Mouse (Mus musculus) embryonic facial prominence, embryonic 11.5 days (tissue): ENCODE measurements around the gene Pard3. TPM values are rescaled to one million over a fixed set of nuclear protein-coding genes. Genes with fewer than 3 reads are reported as not detected.

Experiments used
- ATAC-seq: fragments of 200-750 bp; cut with Nextera tagmentation; replicated peaks from 2 replicates; pipeline ENCODE4 v1.8.0; 2017; ENCODE audit warnings: low read depth; ENCODE audit not compliant: insufficient number of reproducible peaks, low FRiP score, low TSS enrichment
- DNase-seq: peaks from one replicate; pipeline ENCODE4 v3.0.0-alpha.2; 2015; ENCODE audit warnings: low spot score
- H3K27ac ChIP-seq: fragments of 300-500 bp; sonication (generic); replicated peaks from 2 replicates; pipeline ENCODE4 v1.5.1; 2014; ENCODE audit warnings: mild to moderate bottlenecking, low read depth, low read length, control low read depth
- H3K27me3 ChIP-seq: fragments of 300-500 bp; sonication (generic); 2 replicates; pipeline ENCODE4 v1.6.1; 2014; ENCODE audit warnings: mild to moderate bottlenecking, low read length, moderate library complexity, mixed read lengths; ENCODE audit not compliant: control insufficient read depth, insufficient read depth
- H3K36me3 ChIP-seq: fragments of 300-500 bp; sonication (generic); replicated peaks from 2 replicates; pipeline ENCODE4 v1.6.1; 2014; ENCODE audit warnings: low read depth, mild to moderate bottlenecking, low read length, moderate library complexity, mixed read lengths; ENCODE audit not compliant: control insufficient read depth, insufficient read depth
- H3K4me1 ChIP-seq: fragments of 300-500 bp; sonication (generic); 2 replicates; pipeline ENCODE4 v1.6.1; 2014; ENCODE audit warnings: low read length, mixed read lengths; ENCODE audit not compliant: control insufficient read depth, insufficient read depth
- H3K4me2 ChIP-seq: fragments of 300-500 bp; sonication (generic); 2 replicates; pipeline ENCODE4 v1.6.1; 2014; ENCODE audit warnings: low read depth, mild to moderate bottlenecking, control low read depth, low read length, moderate library complexity
- H3K4me3 ChIP-seq: fragments of 300-500 bp; sonication (generic); 2 replicates; pipeline ENCODE4 v1.5.1; 2014; ENCODE audit warnings: low read depth, low read length, control low read depth
- H3K9ac ChIP-seq: fragments of 300-500 bp; sonication (generic); replicated peaks from 2 replicates; pipeline ENCODE4 v1.6.1; 2014; ENCODE audit warnings: mild to moderate bottlenecking, control low read depth, low read length
- H3K9me3 ChIP-seq: fragments of 300-500 bp; sonication (generic); replicated peaks from 2 replicates; pipeline ENCODE4 v1.6.1; 2016; ENCODE audit warnings: mild to moderate bottlenecking, low read length, inconsistent platforms, mixed read lengths; ENCODE audit not compliant: control insufficient read depth
- WGBS: fragments of 180-500 bp; shearing (Covaris S2); extraction: QIAGEN DNeasy Blood & Tissue Kit; methylation state at CpG from one replicate; pipeline ENCODE4 v1.1.7; 2014; 5-methylcytosine and 5-hydroxymethylcytosine counted together
- polyA plus RNA-seq: library from polyadenylated mRNA; unstranded; fragments of >200 nt; fragmentation: Nextera tagmentation; extraction: Ambion mirVana; gene quantifications from 2 replicates; pipeline ENCODE4 v1.2.1, GENCODE M21; 2014

The Pard3 gene
- polyA plus RNA-seq, 1 experiment from 2014 or later: 34.5 TPM

DNA sequence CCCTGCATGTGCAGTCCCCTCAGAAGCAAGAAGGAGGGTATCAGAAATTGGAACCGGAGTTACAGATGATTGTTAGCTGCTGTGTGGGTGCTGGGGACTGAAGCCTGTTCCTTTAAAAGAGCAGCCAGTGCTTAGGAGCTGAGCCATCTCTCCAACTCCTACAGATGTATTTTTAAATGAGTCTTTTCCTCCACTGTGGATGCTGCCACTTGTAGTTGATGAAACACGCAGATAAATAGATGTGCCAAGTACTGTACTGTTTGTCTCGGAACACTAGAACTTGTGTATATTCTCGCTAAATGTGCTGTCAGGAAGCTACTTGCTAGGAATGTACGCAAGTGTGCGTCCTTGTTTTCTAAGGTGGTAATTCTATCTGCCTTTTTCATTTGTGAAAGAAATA, 110.7 kb downstream of the Pard3 start:
- no peak overlapping the region for H3K4me2 ChIP-seq
- no peak for DNase-seq
- no peaks in the 10 kb centered on the region for H3K27me3 ChIP-seq
- H3K9me3 ChIP-seq: no peaks in the 10 kb centered on the region
- no peak overlapping the region for H3K27ac ChIP-seq
- H3K4me3 ChIP-seq: no peak overlapping the region
- no peak overlapping the region for H3K9ac ChIP-seq
- WGBS: 92% methylated on average over 6 of the region's 6 CpGs
- no peaks in the 10 kb centered on the region for H3K4me1 ChIP-seq
- no peak for ATAC-seq
- H3K36me3 ChIP-seq: no peaks in the 10 kb centered on the region

GRCm38 (mm10) chr8:127175160-127175836, 111.6 kb downstream of the Pard3 start:
- 86% methylated on average over 6 of the region's 6 CpGs for WGBS
- no peak overlapping the region for H3K4me2 ChIP-seq
- H3K36me3 ChIP-seq: no peaks in the 10 kb centered on the region
- no peak overlapping the region for H3K27ac ChIP-seq
- H3K4me1 ChIP-seq: no peaks in the 10 kb centered on the region
- no peak for ATAC-seq
- no peak overlapping the region for H3K9ac ChIP-seq
- H3K27me3 ChIP-seq: no peaks in the 10 kb centered on the region
- H3K4me3 ChIP-seq: no peak overlapping the region
- no peak for DNase-seq
- H3K9me3 ChIP-seq: no peaks in the 10 kb centered on the region

DNA sequence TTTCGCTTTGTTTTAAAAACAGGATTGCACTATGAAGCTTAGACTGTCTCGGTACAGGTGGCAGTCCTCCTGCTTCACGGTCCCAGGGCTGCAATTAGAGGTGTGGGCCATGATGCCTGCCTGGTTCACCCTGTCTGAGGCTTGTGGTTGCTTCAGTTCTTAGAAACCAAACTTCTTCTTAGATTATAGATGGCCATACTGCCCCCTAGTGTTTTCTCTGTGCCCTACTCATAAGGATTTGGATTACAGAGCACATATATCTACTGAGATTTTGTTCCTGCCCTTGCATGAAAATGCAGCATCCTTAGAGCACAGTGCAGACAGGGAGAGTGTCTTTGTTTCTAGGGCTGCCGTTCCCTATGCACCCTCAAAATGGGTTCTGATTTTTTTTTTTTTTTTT, 114.9 kb downstream of the Pard3 start:
- no peaks in the 10 kb centered on the region for H3K36me3 ChIP-seq
- ATAC-seq (0 out of 2 replicates have a peak, but pooled peaks have one; percentile 67), DNase-seq (peak; percentile 87)
- H3K4me1 ChIP-seq: no peaks in the 10 kb centered on the region; the same call in 1 of the 2 replicates
- H3K27ac ChIP-seq: no peak overlapping the region
- WGBS: 56% methylated on average over 4 of the region's 4 CpGs
- no peak overlapping the region for H3K9ac ChIP-seq
- H3K9me3 ChIP-seq: no peaks in the 10 kb centered on the region
- no peak overlapping the region for H3K4me3 ChIP-seq
- H3K27me3 ChIP-seq: no peaks in the 10 kb centered on the region
- no peak overlapping the region for H3K4me2 ChIP-seq

DNA sequence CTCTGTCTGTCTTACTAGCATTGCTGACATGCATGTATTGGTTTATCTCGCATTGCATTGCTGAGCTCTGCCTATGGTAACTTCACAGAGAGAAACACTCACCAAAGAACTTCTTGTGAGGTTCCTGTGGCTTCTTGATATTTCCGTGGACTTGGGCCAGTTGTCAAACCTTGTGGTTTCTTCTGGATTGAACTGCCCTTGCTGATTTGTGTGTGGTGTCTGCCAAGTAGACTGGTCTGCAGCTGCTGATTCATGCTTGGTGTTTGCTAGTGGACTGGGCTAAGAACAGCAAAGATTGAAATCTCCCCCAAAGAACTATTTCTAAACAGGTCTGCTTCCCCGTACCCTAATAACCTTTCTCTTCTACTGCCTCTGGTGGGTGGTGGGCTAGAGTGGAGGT, 117.6 kb downstream of the Pard3 start:
- H3K4me1 ChIP-seq: no peaks in the 10 kb centered on the region; the same call in none of the 2 replicates
- ATAC-seq: no peak
- WGBS: 94% methylated on average over 3 of the region's 3 CpGs

GRCm38 (mm10) chr8:127182065-127182464, 118.4 kb downstream of the Pard3 start:
- no peaks in the 10 kb centered on the region for H3K9me3 ChIP-seq
- no peaks in the 10 kb centered on the region for H3K36me3 ChIP-seq
- DNase-seq: no peak
- H3K27ac ChIP-seq: no peak overlapping the region
- H3K27me3 ChIP-seq: no peaks in the 10 kb centered on the region
- no peak overlapping the region for H3K9ac ChIP-seq
- no peaks in the 10 kb centered on the region; the same call in none of the 2 replicates for H3K4me1 ChIP-seq
- ATAC-seq: no peak
- 55% methylated on average over 3 of the region's 3 CpGs for WGBS
- no peak overlapping the region for H3K4me3 ChIP-seq
- H3K4me2 ChIP-seq: no peak overlapping the region

More for the DNA sequence above, 117.6 kb downstream of the Pard3 start:
- Histone ChIP-seq H3K27me3 (no peaks in the 10 kb centered on the region), H3K9me3 (no peaks in the 10 kb centered on the region), H3K27ac (no peak overlapping the region), H3K4me3 (no peak overlapping the region), H3K9ac (no peak overlapping the region), H3K36me3 (no peaks in the 10 kb centered on the region), H3K4me2 (no peak overlapping the region)
- DNase-seq: no peak

GRCm38 (mm10) chr8:127183533-127183932, 119.8 kb downstream of the Pard3 start:
- Histone ChIP-seq H3K4me1 (no peaks in the 10 kb centered on the region; the same call in none of the 2 replicates), H3K36me3 (no peaks in the 10 kb centered on the region), H3K27me3 (no peaks in the 10 kb centered on the region), H3K9me3 (no peaks in the 10 kb centered on the region), H3K4me2 (no peak overlapping the region), H3K27ac (no peak overlapping the region), H3K4me3 (no peak overlapping the region), H3K9ac (no peak overlapping the region)
- 65% methylated on average over 2 of the region's 2 CpGs for WGBS
- ATAC-seq (no peak), DNase-seq (no peak)

- H3K9me3 ChIP-seq: no peaks in the 10 kb centered on the region
- WGBS: 21% methylated on average over 4 of the region's 4 CpGs
- H3K4me3 ChIP-seq: no peak overlapping the region
- no peaks in the 10 kb centered on the region for H3K36me3 ChIP-seq
- peak; percentile 30 for DNase-seq
- H3K4me1 ChIP-seq: no peaks in the 10 kb centered on the region; the same call in none of the 2 replicates
- no peak overlapping the region for H3K4me2 ChIP-seq
- H3K27ac ChIP-seq: 0 out of 2 replicates have a peak overlapping the region, but pooled peaks have one; percentile 28
- no peaks in the 10 kb centered on the region for H3K27me3 ChIP-seq
- no peak for ATAC-seq
- no peak overlapping the region for H3K9ac ChIP-seq
These were observed 120.3 kb downstream of the Pard3 start for GRCm38 (mm10) chr8:127184025-127184424.

DNA sequence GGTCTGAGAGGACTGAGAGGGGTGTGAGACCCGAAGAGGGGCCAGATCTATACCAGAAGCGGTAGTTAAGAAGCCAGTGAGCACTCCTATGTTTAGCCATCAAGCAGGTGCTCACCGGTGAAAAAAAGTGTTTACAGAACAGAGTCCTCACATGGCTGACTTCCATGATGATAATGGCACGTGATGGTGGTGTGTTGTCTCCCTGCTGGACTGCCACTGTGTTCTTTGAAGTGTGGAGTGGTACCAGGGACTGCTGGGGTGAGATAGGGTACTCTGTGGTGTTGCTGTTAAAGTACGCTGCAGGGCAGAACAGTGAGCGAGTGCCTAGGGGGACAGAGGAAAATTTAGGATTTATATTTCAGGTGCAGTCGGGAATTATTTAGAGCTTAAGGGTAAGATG, 122.2 kb downstream of the Pard3 start:
- no peak overlapping the region for H3K4me3 ChIP-seq
- 72% methylated on average over 7 of the region's 7 CpGs for WGBS
- no peak overlapping the region for H3K9ac ChIP-seq
- no peak for DNase-seq
- H3K4me1 ChIP-seq: no peaks in the 10 kb centered on the region; the same call in none of the 2 replicates
- H3K27ac ChIP-seq: no peak overlapping the region
- no peaks in the 10 kb centered on the region for H3K27me3 ChIP-seq
- no peak for ATAC-seq
- H3K4me2 ChIP-seq: no peak overlapping the region
- H3K9me3 ChIP-seq: no peaks in the 10 kb centered on the region
- H3K36me3 ChIP-seq: no peaks in the 10 kb centered on the region
